Mouse (Mus musculus) myocyte (in vitro differentiated cells): Measurements from ENCODE around the gene Lamtor2.
"Not testable (repeated sequence)": the region's sequence is repeated elsewhere in the genome, so short reads cannot be mapped to it uniquely, and the experiment has no call there.

Experiments used
- E2F4 ChIP-seq: IDR thresholded peaks from one replicate; pipeline ENCODE4 v1.6.1; 2011; ENCODE audit warnings: mild to moderate bottlenecking, control low read depth, moderate library complexity; ENCODE audit not compliant: insufficient read depth
- MYOD1 ChIP-seq, 3 experiments: IDR thresholded peaks; one replicate each; pipeline ENCODE4 v1.6.1; 2011; ENCODE audit warnings: control low read depth in 2 of 3, low read depth in 2 of 3, mild to moderate bottlenecking in 2 of 3, moderate library complexity in 1 of 3; ENCODE audit not compliant: insufficient read length in 2 of 3, control insufficient read depth in 1 of 3
- POLR2A ChIP-seq: IDR thresholded peaks from one replicate; pipeline ENCODE4 v1.6.1; 2011; ENCODE audit warnings: low read depth, mild to moderate bottlenecking, control low read depth, moderate library complexity; ENCODE audit not compliant: insufficient read length
- POLR2AphosphoS2 ChIP-seq: IDR thresholded peaks from one replicate; pipeline ENCODE4 v1.6.1; 2011; ENCODE audit warnings: low read depth, control low read depth; ENCODE audit not compliant: insufficient read length
- REST ChIP-seq: IDR thresholded peaks from one replicate; pipeline ENCODE4 v1.6.1; 2011; ENCODE audit warnings: mild to moderate bottlenecking, control low read depth, moderate library complexity; ENCODE audit not compliant: insufficient read depth, insufficient read length
- TCF12 ChIP-seq: IDR thresholded peaks from one replicate; pipeline ENCODE4 v1.6.1; 2011; ENCODE audit warnings: mild to moderate bottlenecking, control low read depth; ENCODE audit not compliant: poor library complexity, insufficient read depth, severe bottlenecking

DNA sequence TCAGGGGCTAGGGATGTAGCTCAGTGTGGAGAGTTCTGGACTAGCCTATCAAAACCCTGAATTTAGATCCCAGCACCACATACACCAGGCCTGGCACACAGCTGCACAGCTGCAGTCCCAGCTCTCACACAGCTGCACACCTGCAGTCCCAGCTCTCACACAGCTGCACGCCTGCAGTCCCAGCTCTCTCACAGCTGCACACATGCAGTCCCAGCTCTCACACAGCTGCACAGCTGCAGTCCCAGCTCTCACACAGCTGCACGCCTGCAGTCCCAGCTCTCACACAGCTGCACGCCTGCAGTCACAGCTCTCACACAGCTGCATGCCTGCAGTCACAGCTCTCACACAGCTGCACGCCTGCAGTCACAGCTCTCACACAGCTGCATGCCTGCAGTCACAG is 43.7 kb upstream of the Lamtor2 start:
- TF ChIP-seq POLR2A, TCF12, REST, POLR2AphosphoS2, E2F4: not testable (repeated sequence)
- TF ChIP-seq MYOD1 (IDR thresholded peaks at IDR 0.05; ENCODE audit: control insufficient read depth in 1 of 3, insufficient read length in 2 of 3, low read depth in 2 of 3) = peak in 1 of 3 experiments; percentile 59
